Mouse (Mus musculus) embryonic facial prominence, embryonic 10.5 days (tissue): ENCODE data around the gene Pja2. TPM values are rescaled to one million over a fixed set of nuclear protein-coding genes. Genes with fewer than 3 reads are reported as not detected.

Experiments used
- DNase-seq: peaks from one replicate; pipeline ENCODE4 v3.0.0-alpha.2; 2017; ENCODE audit warnings: low spot score
- H3K27ac ChIP-seq: fragments of 300-500 bp; sonication (generic); replicated peaks from 2 replicates; pipeline ENCODE4 v1.5.1; 2016; ENCODE audit warnings: mild to moderate bottlenecking
- H3K27me3 ChIP-seq: fragments of 300-500 bp; sonication (generic); replicated peaks from 2 replicates; pipeline ENCODE4 v1.6.1; 2016; ENCODE audit warnings: low read depth, mild to moderate bottlenecking; ENCODE audit not compliant: poor library complexity, severe bottlenecking
- H3K36me3 ChIP-seq: fragments of 300-500 bp; sonication (generic); replicated peaks from 2 replicates; pipeline ENCODE4 v1.6.1; 2016; ENCODE audit warnings: mild to moderate bottlenecking, moderate library complexity
- H3K4me1 ChIP-seq: fragments of 300-500 bp; sonication (generic); 2 replicates; pipeline ENCODE4 v1.6.1; 2016
- H3K4me3 ChIP-seq: fragments of 300-500 bp; sonication (generic); 2 replicates; pipeline ENCODE4 v1.5.1; 2016; ENCODE audit warnings: mild to moderate bottlenecking, moderate library complexity
- H3K9me3 ChIP-seq: fragments of 300-500 bp; sonication (generic); 2 replicates; pipeline ENCODE4 v1.6.1; 2016; ENCODE audit warnings: mild to moderate bottlenecking
- WGBS: fragments of 180-500 bp; shearing (Covaris S2); methylation state at CpG from one replicate; pipeline ENCODE4 v1.1.7; 2016; 5-methylcytosine and 5-hydroxymethylcytosine counted together
- polyA plus RNA-seq: library from polyadenylated mRNA; unstranded; fragments of >200 nt; fragmentation: Nextera tagmentation; extraction: Ambion mirVana; gene quantifications from 2 replicates; pipeline ENCODE4 v1.2.1, GENCODE M21; 2016

The Pja2 gene
- polyA plus RNA-seq = 54.8 and 56.8 TPM in 2 replicates

GRCm38 (mm10) chr17:64331898-64332769 is at the start of gene Pja2:
Gene Pja2, minus strand, starts transcription at chr17:64331916.
- H3K27ac ChIP-seq = peak within 1 kb of the TSS; percentile 94
- no peaks in the 10 kb centered on the region for H3K9me3 ChIP-seq
- peak; percentile 99 for DNase-seq
- under 1% methylated on average over 59 of the region's 60 CpGs for WGBS
- peaks cover 6% of the 10 kb centered on the region for H3K36me3 ChIP-seq
- no peaks in the 10 kb centered on the region for H3K27me3 ChIP-seq
- peaks cover 11% of the 10 kb centered on the region for H3K4me1 ChIP-seq
- H3K4me3 ChIP-seq = peak within 1 kb of the TSS; percentile 93

GRCm38 (mm10) chr17:64375327-64375726 is 43.6 kb upstream of the Pja2 start:
- no peaks in the 10 kb centered on the region for H3K4me1 ChIP-seq
- H3K9me3 ChIP-seq = no peaks in the 10 kb centered on the region
- H3K27ac ChIP-seq = no peak overlapping the region
- peak; percentile 79 for DNase-seq
- H3K36me3 ChIP-seq = no peaks in the 10 kb centered on the region
- 71% methylated on average over 4 of the region's 4 CpGs for WGBS
- H3K4me3 ChIP-seq = no peak overlapping the region
- H3K27me3 ChIP-seq = no peaks in the 10 kb centered on the region

GRCm38 (mm10) chr17:64363694-64364093 is 32.0 kb upstream of the Pja2 start:
- 90% methylated on average over 1 of the region's 1 CpGs for WGBS
- no peak for DNase-seq
- H3K4me3 ChIP-seq = no peak overlapping the region
- H3K36me3 ChIP-seq = no peaks in the 10 kb centered on the region
- H3K4me1 ChIP-seq = no peaks in the 10 kb centered on the region
- H3K27me3 ChIP-seq = no peaks in the 10 kb centered on the region
- H3K9me3 ChIP-seq = no peaks in the 10 kb centered on the region
- no peak overlapping the region for H3K27ac ChIP-seq

- H3K4me3 ChIP-seq = no peak overlapping the region
- no peak for DNase-seq
- no peaks in the 10 kb centered on the region for H3K36me3 ChIP-seq
- 44% methylated on average over 5 of the region's 5 CpGs for WGBS
- no peaks in the 10 kb centered on the region for H3K9me3 ChIP-seq
- no peaks in the 10 kb centered on the region for H3K4me1 ChIP-seq
- no peak overlapping the region for H3K27ac ChIP-seq
- no peaks in the 10 kb centered on the region for H3K27me3 ChIP-seq
These were observed 30.9 kb upstream of the Pja2 start for GRCm38 (mm10) chr17:64362570-64362969.

- 81% methylated on average over 3 of the region's 3 CpGs for WGBS
- Histone ChIP-seq H3K9me3 (no peaks in the 10 kb centered on the region), H3K27ac (no peak overlapping the region), H3K36me3 (no peaks in the 10 kb centered on the region), H3K4me3 (no peak overlapping the region), H3K4me1 (no peaks in the 10 kb centered on the region), H3K27me3 (no peaks in the 10 kb centered on the region)
- no peak for DNase-seq
These were observed 30.3 kb upstream of the Pja2 start for GRCm38 (mm10) chr17:64361911-64362425.

- H3K9me3 ChIP-seq = no peaks in the 10 kb centered on the region
- H3K27ac ChIP-seq = no peak overlapping the region
- H3K4me1 ChIP-seq = no peaks in the 10 kb centered on the region
- no peak for DNase-seq
- H3K27me3 ChIP-seq = no peaks in the 10 kb centered on the region
- H3K4me3 ChIP-seq = no peak overlapping the region
- WGBS = 93% methylated on average over 7 of the region's 7 CpGs
- H3K36me3 ChIP-seq = no peaks in the 10 kb centered on the region
These were observed 22.2 kb upstream of the Pja2 start for GRCm38 (mm10) chr17:64353940-64354339.

GRCm38 (mm10) chr17:64346135-64346534 is 14.4 kb upstream of the Pja2 start:
- DNase-seq = peak; percentile 54
- Histone ChIP-seq H3K36me3 (no peaks in the 10 kb centered on the region), H3K27ac (no peak overlapping the region), H3K4me3 (peak overlapping the region; percentile 34; the same call in 1 of the 2 replicates), H3K4me1 (peaks cover 5% of the 10 kb centered on the region), H3K9me3 (no peaks in the 10 kb centered on the region), H3K27me3 (no peaks in the 10 kb centered on the region)
- 40% methylated on average over 17 of the region's 17 CpGs for WGBS

GRCm38 (mm10) chr17:64344576-64345172 is 13.0 kb upstream of the Pja2 start:
- Histone ChIP-seq H3K4me3 (no peak overlapping the region), H3K36me3 (no peaks in the 10 kb centered on the region), H3K27ac (no peak overlapping the region), H3K9me3 (no peaks in the 10 kb centered on the region), H3K27me3 (no peaks in the 10 kb centered on the region), H3K4me1 (peaks cover 5% of the 10 kb centered on the region)
- 90% methylated on average over 7 of the region's 7 CpGs for WGBS
- no peak for DNase-seq

GRCm38 (mm10) chr17:64341698-64342097 is 10.0 kb upstream of the Pja2 start:
- Histone ChIP-seq H3K36me3 (no peaks in the 10 kb centered on the region), H3K4me3 (no peak overlapping the region), H3K9me3 (no peaks in the 10 kb centered on the region), H3K27ac (no peak overlapping the region), H3K4me1 (peaks cover 5% of the 10 kb centered on the region), H3K27me3 (no peaks in the 10 kb centered on the region)
- 83% methylated on average over 7 of the region's 7 CpGs for WGBS
- DNase-seq = no peak

GRCm38 (mm10) chr17:64339752-64340151 is 8.0 kb upstream of the Pja2 start:
- Histone ChIP-seq H3K4me3 (no peak overlapping the region), H3K9me3 (no peaks in the 10 kb centered on the region), H3K4me1 (no peaks in the 10 kb centered on the region), H3K27ac (no peak overlapping the region), H3K36me3 (no peaks in the 10 kb centered on the region), H3K27me3 (no peaks in the 10 kb centered on the region)
- WGBS = 63% methylated on average over 5 of the region's 5 CpGs
- no peak for DNase-seq

- DNase-seq = no peak
- Histone ChIP-seq H3K27me3 (no peaks in the 10 kb centered on the region), H3K4me3 (no peak overlapping the region), H3K36me3 (no peaks in the 10 kb centered on the region), H3K27ac (no peak overlapping the region), H3K9me3 (no peaks in the 10 kb centered on the region), H3K4me1 (peaks cover 6% of the 10 kb centered on the region)
- WGBS = 79% methylated on average over 4 of the region's 4 CpGs
These were observed 5.5 kb upstream of the Pja2 start for GRCm38 (mm10) chr17:64337220-64337619.

GRCm38 (mm10) chr17:64333956-64334355 is 2.2 kb upstream of the Pja2 start:
- H3K27ac ChIP-seq = no peak overlapping the region
- DNase-seq = no peak
- H3K27me3 ChIP-seq = no peaks in the 10 kb centered on the region
- H3K36me3 ChIP-seq = no peaks in the 10 kb centered on the region
- no peaks in the 10 kb centered on the region for H3K9me3 ChIP-seq
- 87% methylated on average over 4 of the region's 4 CpGs for WGBS
- H3K4me1 ChIP-seq = peaks cover 11% of the 10 kb centered on the region
- H3K4me3 ChIP-seq = no peak overlapping the region

GRCm38 (mm10) chr17:64332770-64333096 is 1.0 kb upstream of the Pja2 start:
- WGBS = 25% methylated on average over 5 of the region's 5 CpGs

More at GRCm38 (mm10) chr17:64332770-64333096, 1.0 kb upstream of the Pja2 start:
- H3K4me1 ChIP-seq = peaks cover 11% of the 10 kb centered on the region
- peak overlapping the region; percentile 94 for H3K27ac ChIP-seq
- DNase-seq = peak; percentile 28
- no peaks in the 10 kb centered on the region for H3K9me3 ChIP-seq
- no peaks in the 10 kb centered on the region for H3K27me3 ChIP-seq
- H3K36me3 ChIP-seq = peaks cover 3% of the 10 kb centered on the region
- peak overlapping the region; percentile 93 for H3K4me3 ChIP-seq
